Mouse (Mus musculus) embryo, embryonic 11.5 days (tissue): ENCODE results near the gene Stpg1.

Source experiments
- DNase-seq: peaks from one replicate; pipeline ENCODE4 v3.0.0-alpha.2; 2012; ENCODE audit warnings: low read depth, low spot score

Stpg1 gene

GRCm38 (mm10) chr4:135549323-135549722 is 54.7 kb downstream of the Stpg1 start:
- no peak for DNase-seq

GRCm38 (mm10) chr4:135563794-135564193 is 69.2 kb downstream of the Stpg1 start:
- DNase-seq, result no peak

GRCm38 (mm10) chr4:135565400-135565799 is 70.8 kb downstream of the Stpg1 start:
- no peak for DNase-seq

GRCm38 (mm10) chr4:135567042-135567441 is 72.5 kb downstream of the Stpg1 start:
- DNase-seq, result no peak

GRCm38 (mm10) chr4:135567484-135567883 is 72.9 kb downstream of the Stpg1 start:
- DNase-seq, result no peak

GRCm38 (mm10) chr4:135569201-135569600 is 74.6 kb downstream of the Stpg1 start:
- DNase-seq, result no peak

- peak; percentile 46 for DNase-seq
These were observed 75.8 kb downstream of the Stpg1 start for GRCm38 (mm10) chr4:135570152-135571036.

- DNase-seq, result no peak
These were observed 76.5 kb downstream of the Stpg1 start for GRCm38 (mm10) chr4:135571037-135571550.

- DNase-seq, result no peak
These were observed 77.7 kb downstream of the Stpg1 start for GRCm38 (mm10) chr4:135572276-135572675.

GRCm38 (mm10) chr4:135573251-135573808 is 78.7 kb downstream of the Stpg1 start, which contains the start of gene Grhl3:
Grhl3 (minus strand) TSS chr4:135573630.
- DNase-seq, result no peak

GRCm38 (mm10) chr4:135575365-135576140 is 81.0 kb downstream of the Stpg1 start:
- no peak for DNase-seq

GRCm38 (mm10) chr4:135578490-135578889 is 83.9 kb downstream of the Stpg1 start:
- no peak for DNase-seq

GRCm38 (mm10) chr4:135579695-135580094 is 85.1 kb downstream of the Stpg1 start:
- no peak for DNase-seq

- no peak for DNase-seq
These were observed 86.8 kb downstream of the Stpg1 start for GRCm38 (mm10) chr4:135581222-135581910.

- DNase-seq, result no peak
These were observed 90.2 kb downstream of the Stpg1 start for GRCm38 (mm10) chr4:135584838-135585237.
